Mouse (Mus musculus): ENCODE measurements at regions not wholly inside any gene's neighbourhood (a gene's known extent, or its start where the extent isn't known, plus 50 kb on each side); places are given as distances from the start of the nearest gene placed in this dataset.

- no peaks in the 10 kb centered on the region for H3K4me1 ChIP-seq (replicated peaks; ENCODE audit: control insufficient read depth, insufficient read depth, low read length)
- ATAC-seq (ENCODE audit: low FRiP score) (no peak), DNase-seq (ENCODE audit: low spot score) (no peak)
- no peak overlapping the region for H3K27ac ChIP-seq
- H3K4me2 ChIP-seq (replicated peaks), result no peak overlapping the region
- no peak overlapping the region for H3K9ac ChIP-seq
- 80% methylated on average over 3 of the region's 3 CpGs for WGBS
- H3K9me3 ChIP-seq (ENCODE audit: control insufficient read depth, low read length), result no peaks in the 10 kb centered on the region
- no peaks in the 10 kb centered on the region for H3K27me3 ChIP-seq (ENCODE audit: control insufficient read depth, insufficient read depth, low read length)
- H3K36me3 ChIP-seq (replicated peaks; ENCODE audit: control insufficient read depth, insufficient read depth), result no peaks in the 10 kb centered on the region
- no peak overlapping the region for H3K4me3 ChIP-seq (replicated peaks; ENCODE audit: low read length)
These were observed 160.4 kb upstream of the Klf12 start for GRCm38 (mm10) chr14:100444848-100445247.

GRCm38 (mm10) chr14:100444099-100444498 lies 159.6 kb upstream of the Klf12 start:
- ATAC-seq (ENCODE audit: low FRiP score), result no peak
- Histone ChIP-seq H3K4me1 (replicated peaks; ENCODE audit: control insufficient read depth, insufficient read depth, low read length) (no peaks in the 10 kb centered on the region), H3K9me3 (ENCODE audit: control insufficient read depth, low read length) (no peaks in the 10 kb centered on the region), H3K27me3 (ENCODE audit: control insufficient read depth, insufficient read depth, low read length) (no peaks in the 10 kb centered on the region), H3K9ac (no peak overlapping the region), H3K4me3 (replicated peaks; ENCODE audit: low read length) (no peak overlapping the region), H3K4me2 (replicated peaks) (no peak overlapping the region), H3K36me3 (replicated peaks; ENCODE audit: control insufficient read depth, insufficient read depth) (no peaks in the 10 kb centered on the region), H3K27ac (no peak overlapping the region)
- WGBS, result 93% methylated on average over 2 of the region's 2 CpGs
- DNase-seq (ENCODE audit: low spot score), result no peak

GRCm38 (mm10) chr14:100437552-100437951 lies 153.1 kb upstream of the Klf12 start:
- Histone ChIP-seq H3K27me3 (ENCODE audit: control insufficient read depth, insufficient read depth, low read length) (no peaks in the 10 kb centered on the region), H3K9me3 (ENCODE audit: control insufficient read depth, low read length) (no peaks in the 10 kb centered on the region), H3K4me3 (replicated peaks; ENCODE audit: low read length) (no peak overlapping the region), H3K27ac (no peak overlapping the region), H3K4me2 (replicated peaks) (no peak overlapping the region), H3K9ac (no peak overlapping the region), H3K36me3 (replicated peaks; ENCODE audit: control insufficient read depth, insufficient read depth) (no peaks in the 10 kb centered on the region), H3K4me1 (replicated peaks; ENCODE audit: control insufficient read depth, insufficient read depth, low read length) (no peaks in the 10 kb centered on the region)
- DNase-seq (ENCODE audit: low spot score) (no peak), ATAC-seq (ENCODE audit: low FRiP score) (no peak)
- WGBS, result 87% methylated on average over 1 of the region's 1 CpGs

GRCm38 (mm10) chr14:100429662-100430061 lies 145.2 kb upstream of the Klf12 start:
- H3K9me3 ChIP-seq (ENCODE audit: control insufficient read depth, low read length), result no peaks in the 10 kb centered on the region
- no peaks in the 10 kb centered on the region for H3K36me3 ChIP-seq (replicated peaks; ENCODE audit: control insufficient read depth, insufficient read depth)
- no peak overlapping the region for H3K4me2 ChIP-seq (replicated peaks)
- H3K4me3 ChIP-seq (replicated peaks; ENCODE audit: low read length), result no peak overlapping the region
- no peak overlapping the region for H3K27ac ChIP-seq
- H3K9ac ChIP-seq, result no peak overlapping the region
- H3K4me1 ChIP-seq (replicated peaks; ENCODE audit: control insufficient read depth, insufficient read depth, low read length), result no peaks in the 10 kb centered on the region
- WGBS, result 95% methylated on average over 4 of the region's 4 CpGs
- DNase-seq (ENCODE audit: low spot score) (no peak), ATAC-seq (ENCODE audit: low FRiP score) (no peak)
- H3K27me3 ChIP-seq (ENCODE audit: control insufficient read depth, insufficient read depth, low read length), result no peaks in the 10 kb centered on the region

GRCm38 (mm10) chr14:100426399-100426798 lies 141.9 kb upstream of the Klf12 start:
- ATAC-seq (ENCODE audit: low FRiP score), result no peak
- H3K4me2 ChIP-seq (replicated peaks), result no peak overlapping the region
- 88% methylated on average over 7 of the region's 7 CpGs for WGBS

GRCm38 (mm10) chr14:100423790-100424189 lies 139.3 kb upstream of the Klf12 start:
- WGBS, result 75% methylated on average over 4 of the region's 4 CpGs

More at GRCm38 (mm10) chr14:100426399-100426798, 141.9 kb upstream of the Klf12 start:
- H3K4me1 ChIP-seq (replicated peaks; ENCODE audit: control insufficient read depth, insufficient read depth, low read length), result no peaks in the 10 kb centered on the region
- H3K36me3 ChIP-seq (replicated peaks; ENCODE audit: control insufficient read depth, insufficient read depth), result no peaks in the 10 kb centered on the region
- H3K4me3 ChIP-seq (replicated peaks; ENCODE audit: low read length), result no peak overlapping the region
- H3K9ac ChIP-seq, result no peak overlapping the region
- no peaks in the 10 kb centered on the region for H3K9me3 ChIP-seq (ENCODE audit: control insufficient read depth, low read length)
- no peak overlapping the region for H3K27ac ChIP-seq
- DNase-seq (ENCODE audit: low spot score), result no peak
- H3K27me3 ChIP-seq (ENCODE audit: control insufficient read depth, insufficient read depth, low read length), result no peaks in the 10 kb centered on the region

GRCm38 (mm10) chr14:100421666-100422065 lies 137.2 kb upstream of the Klf12 start:
- Histone ChIP-seq H3K4me1 (replicated peaks; ENCODE audit: control insufficient read depth, insufficient read depth, low read length) (no peaks in the 10 kb centered on the region), H3K27ac (no peak overlapping the region), H3K9me3 (ENCODE audit: control insufficient read depth, low read length) (no peaks in the 10 kb centered on the region), H3K4me2 (replicated peaks) (no peak overlapping the region), H3K4me3 (replicated peaks; ENCODE audit: low read length) (no peak overlapping the region), H3K9ac (no peak overlapping the region), H3K36me3 (replicated peaks; ENCODE audit: control insufficient read depth, insufficient read depth) (no peaks in the 10 kb centered on the region), H3K27me3 (ENCODE audit: control insufficient read depth, insufficient read depth, low read length) (no peaks in the 10 kb centered on the region)
- WGBS, result 89% methylated on average over 4 of the region's 4 CpGs
- DNase-seq (ENCODE audit: low spot score) (no peak), ATAC-seq (ENCODE audit: low FRiP score) (no peak)

More at GRCm38 (mm10) chr14:100423790-100424189, 139.3 kb upstream of the Klf12 start:
- H3K27me3 ChIP-seq (ENCODE audit: control insufficient read depth, insufficient read depth, low read length), result no peaks in the 10 kb centered on the region
- no peak overlapping the region for H3K9ac ChIP-seq
- H3K4me1 ChIP-seq (replicated peaks; ENCODE audit: control insufficient read depth, insufficient read depth, low read length), result no peaks in the 10 kb centered on the region
- DNase-seq (ENCODE audit: low spot score) (no peak), ATAC-seq (ENCODE audit: low FRiP score) (no peak)
- H3K36me3 ChIP-seq (replicated peaks; ENCODE audit: control insufficient read depth, insufficient read depth), result no peaks in the 10 kb centered on the region
- no peak overlapping the region for H3K27ac ChIP-seq
- H3K4me2 ChIP-seq (replicated peaks), result no peak overlapping the region
- no peak overlapping the region for H3K4me3 ChIP-seq (replicated peaks; ENCODE audit: low read length)
- H3K9me3 ChIP-seq (ENCODE audit: control insufficient read depth, low read length), result no peaks in the 10 kb centered on the region

- Histone ChIP-seq H3K27ac (no peak overlapping the region), H3K27me3 (ENCODE audit: control insufficient read depth, insufficient read depth, low read length) (no peaks in the 10 kb centered on the region), H3K36me3 (replicated peaks; ENCODE audit: control insufficient read depth, insufficient read depth) (no peaks in the 10 kb centered on the region), H3K4me1 (replicated peaks; ENCODE audit: control insufficient read depth, insufficient read depth, low read length) (no peaks in the 10 kb centered on the region), H3K9me3 (ENCODE audit: control insufficient read depth, low read length) (no peaks in the 10 kb centered on the region), H3K9ac (no peak overlapping the region), H3K4me3 (replicated peaks; ENCODE audit: low read length) (no peak overlapping the region), H3K4me2 (replicated peaks) (no peak overlapping the region)
- DNase-seq (ENCODE audit: low spot score) (no peak), ATAC-seq (ENCODE audit: low FRiP score) (no peak)
- 79% methylated on average over 4 of the region's 4 CpGs for WGBS
These were observed 130.6 kb upstream of the Klf12 start for GRCm38 (mm10) chr14:100415099-100415498.

GRCm38 (mm10) chr14:100412211-100412610 lies 127.7 kb upstream of the Klf12 start:
- WGBS, result 74% methylated on average over 1 of the region's 1 CpGs
- DNase-seq (ENCODE audit: low spot score), result no peak
- H3K9me3 ChIP-seq (ENCODE audit: control insufficient read depth, low read length), result no peaks in the 10 kb centered on the region
- H3K27me3 ChIP-seq (ENCODE audit: control insufficient read depth, insufficient read depth, low read length), result no peaks in the 10 kb centered on the region
- H3K27ac ChIP-seq, result no peak overlapping the region
- no peak overlapping the region for H3K4me2 ChIP-seq (replicated peaks)
- no peak for ATAC-seq (ENCODE audit: low FRiP score)
- H3K9ac ChIP-seq, result no peak overlapping the region
- no peaks in the 10 kb centered on the region for H3K4me1 ChIP-seq (replicated peaks; ENCODE audit: control insufficient read depth, insufficient read depth, low read length)
- no peak overlapping the region for H3K4me3 ChIP-seq (replicated peaks; ENCODE audit: low read length)
- no peaks in the 10 kb centered on the region for H3K36me3 ChIP-seq (replicated peaks; ENCODE audit: control insufficient read depth, insufficient read depth)

GRCm38 (mm10) chr14:100397191-100397590 lies 112.7 kb upstream of the Klf12 start:
- Histone ChIP-seq H3K9ac (no peak overlapping the region), H3K9me3 (ENCODE audit: control insufficient read depth, low read length) (no peaks in the 10 kb centered on the region), H3K36me3 (replicated peaks; ENCODE audit: control insufficient read depth, insufficient read depth) (no peaks in the 10 kb centered on the region), H3K4me1 (replicated peaks; ENCODE audit: control insufficient read depth, insufficient read depth, low read length) (no peaks in the 10 kb centered on the region), H3K27ac (no peak overlapping the region), H3K4me3 (replicated peaks; ENCODE audit: low read length) (no peak overlapping the region), H3K4me2 (replicated peaks) (no peak overlapping the region), H3K27me3 (ENCODE audit: control insufficient read depth, insufficient read depth, low read length) (no peaks in the 10 kb centered on the region)
- DNase-seq (ENCODE audit: low spot score) (no peak), ATAC-seq (ENCODE audit: low FRiP score) (no peak)
- WGBS, result 93% methylated on average over 5 of the region's 5 CpGs

Measured in hindbrain, embryonic 14.5 days (tissue).